Mouse (Mus musculus) Muller cell, postnatal 12 days (primary cell): Measurements from ENCODE around the gene Cd81.

Experiments
- DNase-seq: peaks from one replicate; pipeline ENCODE4 v3.0.0-alpha.2; 2015; ENCODE audit errors: inconsistent ontology term

Cd81 gene

DNA sequence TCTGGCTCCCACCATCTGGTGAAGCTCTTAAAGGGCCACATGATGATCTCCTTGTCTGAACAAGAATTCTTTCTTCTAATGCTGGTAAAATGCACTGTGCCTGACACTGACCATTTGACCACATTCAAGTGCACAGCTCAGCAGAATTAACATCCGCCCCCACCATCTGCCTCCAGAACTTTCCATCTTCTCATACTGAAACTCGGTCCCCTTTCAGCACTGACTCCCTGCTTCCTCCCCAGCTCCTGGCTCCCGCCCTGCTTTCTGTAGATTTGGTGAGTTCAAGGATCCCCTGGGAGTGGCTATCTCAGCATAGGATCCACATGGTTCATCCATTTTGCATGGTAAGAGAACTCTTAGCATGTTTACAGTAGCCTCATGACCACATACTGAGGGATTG lies 31.8 kb upstream of the Cd81 start:
- DNase-seq = no peak

- no peak for DNase-seq
Observed at GRCm38 (mm10) chr7:143021356-143022164, 31.0 kb upstream of the Cd81 start.

GRCm38 (mm10) chr7:143023499-143023898 lies 29.0 kb upstream of the Cd81 start:
- DNase-seq = no peak

- no peak for DNase-seq
Observed at GRCm38 (mm10) chr7:143024293-143024692, 28.2 kb upstream of the Cd81 start.

DNA sequence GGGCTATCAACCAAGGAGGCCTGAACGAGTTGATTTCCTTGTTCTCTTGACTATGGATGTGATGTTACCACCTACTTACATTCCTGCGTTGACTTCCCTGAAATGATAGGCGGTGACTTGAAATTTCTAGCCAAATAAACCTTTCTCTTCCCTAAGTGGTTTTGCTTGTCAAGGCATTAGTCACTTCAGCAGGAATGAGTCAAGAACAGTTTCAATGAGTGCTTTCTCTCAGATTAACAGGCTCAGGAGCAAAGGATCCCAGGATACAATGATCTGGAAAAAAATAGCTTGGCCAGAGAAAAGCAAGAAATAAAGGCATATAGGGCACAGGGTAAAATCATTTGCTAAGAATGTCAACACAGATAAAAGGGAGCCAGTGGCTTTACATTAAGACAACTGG lies 27.0 kb upstream of the Cd81 start:
- DNase-seq = peak; percentile 48

- DNase-seq = no peak
Observed at GRCm38 (mm10) chr7:143027196-143027595, 25.3 kb upstream of the Cd81 start.

- DNase-seq = peak; percentile 88
Observed at GRCm38 (mm10) chr7:143031816-143032215, 20.7 kb upstream of the Cd81 start.

DNA sequence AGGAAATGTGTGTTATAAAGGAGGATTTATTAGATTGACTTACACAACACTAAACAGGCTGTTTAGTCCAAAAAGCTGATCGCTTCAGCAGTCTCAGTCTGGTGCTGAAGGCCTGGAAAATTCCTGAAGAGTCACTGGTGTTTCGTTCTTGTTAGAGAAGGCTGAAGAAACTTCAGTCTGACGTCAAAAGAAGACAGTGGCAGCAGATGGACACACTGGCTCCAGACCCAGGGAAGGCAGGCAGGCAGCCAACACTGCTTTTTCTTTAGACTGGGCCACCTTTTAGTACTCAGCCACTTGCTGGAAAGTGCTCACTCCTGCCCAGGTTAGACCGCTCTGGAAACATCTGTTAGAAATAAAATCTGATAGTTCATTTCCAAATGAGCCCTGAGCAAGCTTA lies 19.0 kb upstream of the Cd81 start:
- no peak for DNase-seq

- no peak for DNase-seq
Observed at GRCm38 (mm10) chr7:143034112-143034511, 18.4 kb upstream of the Cd81 start.

- DNase-seq = no peak
Observed at GRCm38 (mm10) chr7:143034519-143035450, 17.8 kb upstream of the Cd81 start.

DNA sequence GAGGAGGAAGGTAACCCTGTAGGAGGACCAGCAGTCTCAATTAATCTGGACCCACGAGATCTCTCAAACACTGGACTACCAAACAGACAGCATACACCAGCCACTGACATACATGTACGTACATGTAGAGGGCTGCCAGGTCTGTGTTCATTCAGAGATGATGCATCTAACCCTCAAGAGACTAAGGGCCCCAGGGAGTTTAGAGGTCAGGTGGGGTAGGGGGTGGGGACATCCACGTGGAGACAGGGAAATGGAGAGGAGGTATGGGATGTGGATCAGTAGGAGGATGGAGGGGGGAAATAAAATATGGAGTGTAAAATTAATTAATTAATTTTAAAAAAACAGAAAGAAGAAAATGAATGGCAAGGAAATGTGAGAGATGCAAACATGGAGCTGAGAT lies 15.8 kb upstream of the Cd81 start:
- no peak for DNase-seq

DNA sequence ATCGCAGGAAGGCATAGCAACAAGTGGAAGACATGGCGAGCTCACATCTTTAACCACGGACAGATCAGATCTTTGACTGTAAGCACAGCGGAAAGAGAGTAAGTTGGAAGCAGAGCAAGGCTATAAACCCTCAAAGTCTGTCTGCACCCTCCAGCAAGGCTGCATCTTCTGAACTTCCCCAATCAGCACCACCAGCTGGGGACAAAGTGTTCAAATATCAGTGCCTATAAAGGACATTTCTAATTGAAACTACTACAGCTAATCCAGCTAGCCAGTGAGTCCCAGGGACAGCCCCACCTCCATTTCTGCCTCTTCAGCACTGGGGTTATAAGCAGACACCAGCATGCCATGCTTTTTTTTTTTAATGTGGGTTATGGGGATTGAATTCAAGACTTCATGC lies 15.2 kb upstream of the Cd81 start:
- no peak for DNase-seq

DNA sequence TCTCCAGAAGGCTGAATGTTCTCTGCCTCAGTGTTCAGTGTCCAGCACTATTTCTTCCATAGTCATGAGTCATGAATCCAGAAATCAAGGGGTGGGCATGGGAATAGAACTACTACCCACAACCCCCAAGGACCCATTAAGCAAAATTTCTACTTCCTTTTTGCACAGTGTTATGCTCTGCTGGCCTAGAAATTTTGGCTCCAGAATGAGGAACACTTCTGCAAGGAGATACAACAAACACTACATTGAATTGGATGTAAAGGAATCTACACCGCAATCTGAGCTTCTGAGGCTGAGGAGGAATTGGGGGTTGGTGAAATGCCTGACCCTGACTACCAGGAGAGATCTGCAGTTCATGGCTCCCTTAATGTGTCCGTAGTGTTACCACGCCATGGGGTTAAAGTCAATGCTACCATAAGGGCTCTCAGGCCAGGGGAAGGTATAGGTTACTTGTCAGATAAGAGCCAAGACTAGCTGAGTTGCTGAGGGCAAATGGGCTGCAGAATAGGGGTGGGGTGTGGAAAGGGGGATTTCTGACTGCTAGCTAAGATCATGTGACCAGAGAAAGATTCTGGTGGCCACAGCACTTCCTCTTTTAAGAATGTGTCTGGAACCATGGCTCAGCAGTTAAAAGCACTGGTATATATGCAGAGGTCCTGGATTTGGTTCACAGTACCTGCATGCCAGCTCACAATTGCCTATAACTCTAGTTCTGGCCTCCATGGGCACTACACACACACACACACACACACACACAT lies 14.2 kb upstream of the Cd81 start:
- no peak for DNase-seq

DNA sequence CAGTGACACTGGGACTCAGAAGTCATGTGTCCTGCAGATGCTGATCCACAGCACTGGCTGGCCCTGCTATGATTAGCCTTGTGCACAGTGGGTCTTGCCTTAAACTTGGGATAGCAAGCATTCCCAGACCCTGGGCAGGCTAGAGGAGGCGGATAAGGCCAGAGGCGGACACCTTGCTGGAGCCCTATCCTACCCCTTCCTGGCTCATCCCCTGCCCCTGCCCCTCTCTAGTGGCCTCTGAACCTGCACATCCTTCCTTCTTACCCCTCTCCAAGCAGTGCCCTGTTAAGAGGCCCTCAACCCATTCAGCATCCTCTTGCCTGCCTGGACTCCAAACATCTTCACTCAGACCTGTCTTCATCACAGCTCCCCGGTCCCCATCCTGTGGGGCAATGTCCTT lies 12.0 kb upstream of the Cd81 start:
- DNase-seq = no peak

GRCm38 (mm10) chr7:143041138-143041822 lies 11.3 kb upstream of the Cd81 start:
- no peak for DNase-seq

- DNase-seq = peak; percentile 65
Observed at GRCm38 (mm10) chr7:143042089-143042488, 10.4 kb upstream of the Cd81 start.

DNA sequence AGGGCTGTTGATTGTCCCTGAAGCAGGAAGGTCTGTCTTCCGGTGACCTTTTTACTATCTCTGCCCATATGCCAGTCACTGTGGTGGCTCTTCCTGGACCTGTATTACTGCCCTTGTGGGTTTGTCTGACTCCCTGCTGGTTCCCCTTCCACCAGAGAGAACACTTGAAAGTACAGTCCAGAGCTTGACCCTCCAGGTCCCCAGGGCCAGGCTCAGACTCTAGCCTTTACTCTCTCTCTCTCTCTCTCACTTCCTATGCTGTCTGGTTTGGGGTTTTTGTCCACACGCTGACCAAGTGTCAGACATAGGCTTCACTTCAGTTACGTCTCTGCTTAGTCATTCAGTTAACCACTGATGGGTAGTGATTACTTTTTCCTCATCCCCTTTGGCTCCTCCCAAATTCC lies 9.6 kb upstream of the Cd81 start:
- no peak for DNase-seq

DNA sequence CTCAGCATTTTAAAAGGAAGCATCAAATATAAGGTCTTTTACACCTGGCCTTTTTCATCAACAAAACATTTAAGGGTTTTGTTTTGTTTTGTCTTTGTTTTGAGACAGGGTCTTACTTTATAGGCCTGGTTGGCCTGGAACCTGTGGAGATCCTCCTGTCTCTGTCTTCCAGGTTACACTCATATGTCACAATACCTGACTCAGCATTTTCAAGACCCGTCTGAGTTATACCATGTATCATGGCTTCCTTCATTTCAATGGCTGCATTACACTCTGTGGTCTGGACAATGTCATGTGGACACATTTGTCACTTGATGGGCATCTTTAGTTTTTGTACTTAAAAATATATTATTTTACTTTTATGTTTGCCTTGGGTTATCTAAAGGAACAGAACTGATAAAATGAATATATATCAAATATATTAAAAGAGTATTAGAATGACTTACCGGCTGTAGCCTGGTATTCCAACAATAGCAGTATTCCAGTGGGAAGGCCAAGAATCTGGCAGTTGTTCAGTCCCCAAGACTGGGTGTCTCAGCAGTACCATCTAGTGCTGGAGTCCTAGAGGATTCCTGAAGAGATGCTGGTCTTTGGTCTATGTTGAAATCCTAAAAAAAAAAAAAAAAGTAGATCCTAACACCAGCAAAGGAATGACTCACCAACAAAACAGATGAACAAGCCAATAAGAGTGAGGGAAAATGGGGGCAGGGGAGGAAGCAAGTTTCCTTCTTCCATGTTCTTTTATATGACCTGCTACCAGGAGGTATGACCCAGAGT lies 8.3 kb upstream of the Cd81 start:
- DNase-seq = no peak

DNA sequence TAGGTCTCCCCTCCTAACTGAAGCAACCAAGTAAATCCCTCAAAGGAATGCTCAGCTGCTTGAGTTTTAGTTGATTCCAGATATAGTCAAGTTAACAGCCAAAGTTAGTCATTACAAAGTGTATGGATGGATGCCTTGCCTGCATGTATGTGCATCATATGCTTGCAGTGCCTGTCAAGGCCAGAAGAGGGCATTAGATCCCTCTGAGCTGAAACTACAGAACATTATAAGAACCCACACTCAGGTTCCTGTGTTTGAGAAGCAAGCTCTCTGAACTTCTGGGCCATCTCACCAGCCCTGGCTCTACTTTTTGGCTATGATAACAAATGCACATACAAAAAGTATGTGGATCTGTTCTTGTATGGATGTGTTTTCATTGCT lies 7.7 kb upstream of the Cd81 start:
- no peak for DNase-seq

- no peak for DNase-seq
Observed at GRCm38 (mm10) chr7:143046358-143046757, 6.2 kb upstream of the Cd81 start.

GRCm38 (mm10) chr7:143049331-143049730 lies 3.2 kb upstream of the Cd81 start:
- DNase-seq = no peak
